Mouse (Mus musculus) stomach, embryonic 14.5 days (tissue): ENCODE results near the gene 4931406P16Rik. TPM values are rescaled to one million over a fixed set of nuclear protein-coding genes. Genes with fewer than 3 reads are reported as not detected.

Experiments used
- ATAC-seq: fragments of 200-750 bp; cut with Nextera tagmentation; 2 replicates; pipeline ENCODE4 v1.8.0; 2017; ENCODE audit warnings: low read depth, moderate TSS enrichment; ENCODE audit not compliant: insufficient number of reproducible peaks, insufficient read depth, low FRiP score
- H3K27ac ChIP-seq: fragments of 300-500 bp; sonication (generic); 2 replicates; pipeline ENCODE4 v1.5.1; 2014; ENCODE audit warnings: mild to moderate bottlenecking, low read length, moderate library complexity, mixed read lengths
- H3K27me3 ChIP-seq: fragments of 300-500 bp; sonication (generic); 2 replicates; pipeline ENCODE4 v1.6.1; 2014; ENCODE audit warnings: low read length, control low read depth, mixed read lengths; ENCODE audit not compliant: control insufficient read depth, insufficient read depth
- H3K36me3 ChIP-seq: fragments of 300-500 bp; sonication (generic); 2 replicates; pipeline ENCODE4 v1.6.1; 2014; ENCODE audit warnings: mild to moderate bottlenecking, control low read depth, low read length, moderate library complexity, mixed read lengths; ENCODE audit not compliant: control insufficient read depth, insufficient read depth
- H3K4me1 ChIP-seq: fragments of 300-500 bp; sonication (generic); 2 replicates; pipeline ENCODE4 v1.6.1; 2014; ENCODE audit warnings: low read length, control low read depth, mixed read lengths; ENCODE audit not compliant: control insufficient read depth, insufficient read depth
- H3K4me2 ChIP-seq: fragments of 300-500 bp; sonication (generic); replicated peaks from 2 replicates; pipeline ENCODE4 v1.6.1; 2014; ENCODE audit warnings: low read depth, low read length, control low read depth
- H3K4me3 ChIP-seq: fragments of 300-500 bp; sonication (generic); 2 replicates; pipeline ENCODE4 v1.5.1; 2014; ENCODE audit warnings: low read depth, low read length, control low read depth
- H3K9ac ChIP-seq: fragments of 300-500 bp; sonication (generic); replicated peaks from 2 replicates; pipeline ENCODE4 v1.6.1; 2014; ENCODE audit warnings: low read depth, mild to moderate bottlenecking, control low read depth, low read length, moderate library complexity, mixed read lengths
- H3K9me3 ChIP-seq: fragments of 300-500 bp; sonication (generic); 2 replicates; pipeline ENCODE4 v1.6.1; 2016; ENCODE audit warnings: low read depth, low read length, control low read depth; ENCODE audit not compliant: control insufficient read depth
- WGBS: fragments of 180-500 bp; shearing (Covaris S2); extraction: QIAGEN DNeasy Blood & Tissue Kit; methylation state at CpG from one replicate; pipeline ENCODE4 v1.1.7; 2014; 5-methylcytosine and 5-hydroxymethylcytosine counted together
- polyA plus RNA-seq: library from polyadenylated mRNA; unstranded; fragments of >200 nt; fragmentation: Nextera tagmentation; extraction: Ambion mirVana; gene quantifications from 2 replicates; pipeline ENCODE4 v1.2.1, GENCODE M21; 2014

The 4931406P16Rik gene
- polyA plus RNA-seq, 1 experiment from 2014 or later, result 41.0 TPM

DNA sequence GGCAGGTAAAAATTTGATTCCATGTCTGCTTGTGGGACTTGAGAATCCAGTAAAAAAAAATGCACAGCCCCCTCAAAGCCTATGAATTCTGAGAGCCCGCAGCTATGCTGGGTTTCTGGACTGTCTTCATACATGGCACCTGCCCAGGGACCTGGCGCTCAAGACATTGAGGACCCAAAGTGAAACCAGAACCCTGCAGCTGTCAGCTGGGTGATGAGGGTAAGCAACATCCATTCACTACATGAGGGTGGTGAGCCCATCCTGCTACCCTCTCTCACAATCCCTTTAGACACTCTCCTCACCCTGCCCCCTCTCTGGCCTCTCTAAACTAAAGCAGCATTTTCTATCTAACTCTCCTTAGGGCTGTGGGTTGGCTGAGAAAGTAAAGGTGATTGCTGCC lies 35.7 kb downstream of the 4931406P16Rik start:
- no peak overlapping the region for H3K4me3 ChIP-seq
- WGBS, result 98% methylated on average over 2 of the region's 2 CpGs
- no peak overlapping the region for H3K4me2 ChIP-seq
- no peak for ATAC-seq
- H3K4me1 ChIP-seq, result no peaks in the 10 kb centered on the region
- no peaks in the 10 kb centered on the region for H3K9me3 ChIP-seq
- peaks cover 6% of the 10 kb centered on the region; the same call in 1 of the 2 replicates for H3K36me3 ChIP-seq
- no peaks in the 10 kb centered on the region for H3K27me3 ChIP-seq
- no peak overlapping the region for H3K27ac ChIP-seq
- H3K9ac ChIP-seq, result no peak overlapping the region

DNA sequence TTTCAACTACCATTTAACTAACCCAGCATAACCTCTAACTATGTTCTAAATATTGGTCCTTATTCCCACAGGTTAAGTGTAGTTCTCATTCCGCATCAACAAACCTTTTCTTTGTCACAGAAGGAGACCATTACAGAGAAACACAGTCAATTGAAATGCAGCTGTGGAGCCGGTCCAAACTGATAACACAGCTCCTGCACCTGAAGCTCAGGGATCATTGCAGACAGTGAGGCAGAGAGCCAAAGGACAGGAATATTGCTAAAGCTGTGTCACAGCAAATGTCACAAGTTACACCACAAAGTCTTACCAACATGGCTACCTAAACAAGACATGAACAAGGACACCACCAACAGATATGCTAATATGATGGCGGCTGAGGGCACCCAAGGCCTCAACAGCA lies 37.3 kb downstream of the 4931406P16Rik start:
- H3K9me3 ChIP-seq, result no peaks in the 10 kb centered on the region
- H3K36me3 ChIP-seq, result 0 out of 2 replicates have a peak, but pooled peaks cover 5% of the 10 kb centered on the region
- WGBS, result 96% methylated on average over 3 of the region's 3 CpGs
- H3K27me3 ChIP-seq, result no peaks in the 10 kb centered on the region
- H3K27ac ChIP-seq, result no peak overlapping the region
- H3K4me3 ChIP-seq, result no peak overlapping the region
- no peak for ATAC-seq
- no peak overlapping the region for H3K9ac ChIP-seq
- H3K4me1 ChIP-seq, result no peaks in the 10 kb centered on the region
- H3K4me2 ChIP-seq, result no peak overlapping the region

- no peak for ATAC-seq
- H3K27me3 ChIP-seq, result no peaks in the 10 kb centered on the region
- H3K4me3 ChIP-seq, result no peak overlapping the region
- H3K9me3 ChIP-seq, result no peaks in the 10 kb centered on the region
- no peak overlapping the region for H3K9ac ChIP-seq
- H3K4me1 ChIP-seq, result no peaks in the 10 kb centered on the region
- H3K4me2 ChIP-seq, result no peak overlapping the region
- H3K27ac ChIP-seq, result no peak overlapping the region
- 44% methylated on average over 4 of the region's 4 CpGs for WGBS
- H3K36me3 ChIP-seq, result no peaks in the 10 kb centered on the region
Measured at GRCm38 (mm10) chr7:34272465-34272864, 40.9 kb downstream of the 4931406P16Rik start.

DNA sequence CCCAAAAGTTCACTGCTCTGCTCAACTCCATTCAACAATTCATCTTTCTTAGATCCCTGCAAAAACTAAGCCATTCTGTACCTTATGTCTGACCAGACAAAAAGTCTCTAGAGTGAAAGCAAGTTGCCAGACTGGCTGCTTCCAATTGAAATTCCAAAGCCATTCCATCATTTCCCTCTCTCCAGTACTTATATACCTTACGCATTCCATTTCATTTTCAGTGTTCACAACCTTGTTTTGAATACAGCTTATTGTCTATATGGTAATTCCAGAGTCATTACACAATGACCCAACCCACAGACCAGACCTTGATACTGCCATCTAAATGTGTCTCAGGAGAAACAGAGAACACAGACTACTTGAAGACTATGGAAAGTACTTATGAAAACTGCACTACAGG lies 44.9 kb downstream of the 4931406P16Rik start:
- Histone ChIP-seq H3K27me3 (no peaks in the 10 kb centered on the region), H3K4me1 (no peaks in the 10 kb centered on the region), H3K4me2 (no peak overlapping the region), H3K27ac (no peak overlapping the region), H3K4me3 (no peak overlapping the region), H3K36me3 (peaks cover 1% of the 10 kb centered on the region; the same call in 1 of the 2 replicates), H3K9me3 (no peaks in the 10 kb centered on the region), H3K9ac (no peak overlapping the region)
- 68% methylated on average over 1 of the region's 1 CpGs for WGBS
- no peak for ATAC-seq

DNA sequence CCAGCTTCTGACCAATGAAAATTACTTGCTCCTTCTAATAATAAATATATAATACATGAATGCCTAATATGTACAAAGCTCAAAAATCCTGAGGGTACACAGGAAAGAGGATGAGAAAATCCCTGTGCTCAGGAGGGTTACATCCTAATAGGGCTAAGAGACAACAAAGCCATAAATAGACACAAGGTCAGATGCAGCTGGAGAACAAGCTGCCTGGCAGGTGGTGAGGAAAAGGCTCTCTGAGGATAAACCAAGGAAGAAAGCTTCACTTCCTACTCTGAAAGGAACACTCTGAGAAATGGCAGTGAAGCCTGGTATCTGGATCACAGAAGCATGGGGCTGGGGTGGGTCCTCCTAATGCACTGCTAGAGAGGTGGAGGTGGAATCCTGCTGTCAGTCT lies 46.9 kb downstream of the 4931406P16Rik start:
- H3K4me1 ChIP-seq, result no peaks in the 10 kb centered on the region
- no peak overlapping the region for H3K4me3 ChIP-seq
- H3K9me3 ChIP-seq, result no peaks in the 10 kb centered on the region
- H3K36me3 ChIP-seq, result peaks cover 18% of the 10 kb centered on the region; the same call in 1 of the 2 replicates
- H3K27ac ChIP-seq, result no peak overlapping the region
- H3K4me2 ChIP-seq, result no peak overlapping the region
- H3K9ac ChIP-seq, result no peak overlapping the region
- no peaks in the 10 kb centered on the region for H3K27me3 ChIP-seq
- ATAC-seq, result no peak

DNA sequence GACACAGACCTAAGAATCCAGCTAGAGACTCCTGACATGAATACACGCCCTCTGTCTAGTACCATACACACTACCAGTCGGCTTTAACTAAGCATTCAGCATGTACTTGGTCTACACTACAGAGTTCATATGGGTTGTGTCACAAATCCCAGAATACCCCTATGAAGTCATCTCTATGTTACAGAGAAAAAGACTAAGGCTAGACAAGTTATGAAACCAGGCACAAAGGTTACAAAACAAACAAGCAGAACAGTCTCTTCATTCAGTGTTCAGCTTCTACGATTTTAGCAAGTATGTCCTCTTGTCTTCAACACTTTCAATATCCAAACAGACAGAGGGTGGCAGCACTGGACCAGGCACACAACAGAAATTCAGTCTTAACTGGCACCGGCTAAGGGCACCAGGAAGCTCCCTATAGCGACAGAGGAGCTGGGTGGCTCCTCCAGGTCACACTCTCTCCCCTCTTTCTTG lies 47.4 kb downstream of the 4931406P16Rik start:
- peaks cover 18% of the 10 kb centered on the region; the same call in 1 of the 2 replicates for H3K36me3 ChIP-seq
- H3K27me3 ChIP-seq, result no peaks in the 10 kb centered on the region
- WGBS, result 66% methylated on average over 5 of the region's 5 CpGs
- H3K4me2 ChIP-seq, result no peak overlapping the region
- H3K27ac ChIP-seq, result no peak overlapping the region
- H3K4me3 ChIP-seq, result no peak overlapping the region
- no peaks in the 10 kb centered on the region for H3K9me3 ChIP-seq
- ATAC-seq, result no peak
- H3K9ac ChIP-seq, result no peak overlapping the region
- no peaks in the 10 kb centered on the region for H3K4me1 ChIP-seq

DNA sequence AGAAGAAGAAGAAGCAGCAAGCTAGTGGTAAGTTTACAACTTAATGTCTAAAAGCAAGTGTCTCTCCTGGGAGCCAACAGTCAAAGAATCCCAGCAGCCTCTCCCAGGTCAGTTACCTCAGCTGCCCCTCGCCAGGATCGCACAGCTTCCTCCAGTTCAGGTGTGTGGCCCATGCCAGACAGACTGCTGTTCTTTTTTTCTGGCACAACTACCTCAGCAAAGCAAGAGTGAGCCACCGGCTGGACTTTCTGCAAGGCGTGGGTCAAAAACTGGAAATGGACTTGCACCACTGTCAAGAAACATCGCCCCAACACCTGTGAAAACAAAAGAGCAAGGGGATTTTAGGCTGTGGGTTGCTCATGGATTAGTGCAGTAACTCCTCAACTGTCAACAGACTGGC lies 49.9 kb downstream of the 4931406P16Rik start:
- ATAC-seq, result no peak
- Histone ChIP-seq H3K4me1 (no peaks in the 10 kb centered on the region), H3K4me3 (no peak overlapping the region), H3K9me3 (no peaks in the 10 kb centered on the region), H3K27me3 (no peaks in the 10 kb centered on the region), H3K36me3 (peaks cover 20% of the 10 kb centered on the region; the same call in 1 of the 2 replicates), H3K9ac (no peak overlapping the region), H3K4me2 (no peak overlapping the region), H3K27ac (no peak overlapping the region)
- WGBS, result 88% methylated on average over 5 of the region's 5 CpGs

DNA sequence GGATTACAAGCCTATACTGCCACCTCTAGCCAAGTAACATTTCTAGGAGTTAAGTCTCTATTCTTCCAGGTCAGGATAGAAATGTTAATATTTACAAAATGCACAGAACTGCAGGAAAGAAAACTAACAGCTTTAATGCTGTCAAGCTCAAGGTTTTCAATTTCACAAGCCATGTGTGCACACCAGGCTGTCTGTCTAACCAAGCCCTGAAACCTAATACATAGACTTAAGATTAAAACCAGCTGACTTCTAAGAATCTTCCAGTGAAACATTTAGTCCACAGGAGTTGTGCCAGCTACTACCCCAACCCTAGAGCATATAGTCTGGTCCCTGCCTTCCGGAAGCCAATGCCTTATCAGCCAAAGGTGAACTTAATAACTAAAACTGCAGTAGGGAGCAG lies 54.9 kb downstream of the 4931406P16Rik start:
- Histone ChIP-seq H3K4me2 (no peak overlapping the region), H3K9ac (no peak overlapping the region), H3K36me3 (peaks cover 55% of the 10 kb centered on the region), H3K27ac (no peak overlapping the region), H3K4me1 (no peaks in the 10 kb centered on the region), H3K9me3 (no peaks in the 10 kb centered on the region), H3K4me3 (no peak overlapping the region), H3K27me3 (no peaks in the 10 kb centered on the region)
- 88% methylated on average over 1 of the region's 1 CpGs for WGBS
- ATAC-seq, result no peak

DNA sequence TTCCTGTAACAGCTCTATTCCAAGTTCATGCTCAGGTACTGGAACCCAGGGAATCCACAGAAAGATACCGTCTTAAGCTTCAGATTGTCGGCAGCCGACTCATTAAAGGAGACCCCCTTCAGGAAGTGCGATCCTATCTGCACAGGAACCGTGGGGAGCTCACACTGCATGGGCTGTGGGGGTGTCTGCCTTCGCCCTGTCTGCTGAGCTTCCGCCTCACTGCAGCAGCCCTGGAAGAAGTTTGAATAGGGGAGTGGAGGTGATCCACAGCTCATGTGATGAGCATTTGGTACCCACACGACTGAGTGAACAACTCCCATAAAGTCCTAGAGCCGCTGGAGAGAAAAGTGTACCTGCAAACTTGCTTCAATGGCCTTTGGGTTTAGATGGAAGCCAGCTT lies 56.1 kb downstream of the 4931406P16Rik start:
- no peak overlapping the region for H3K4me2 ChIP-seq
- H3K36me3 ChIP-seq, result peaks cover 51% of the 10 kb centered on the region
- no peak overlapping the region for H3K9ac ChIP-seq
- no peaks in the 10 kb centered on the region for H3K27me3 ChIP-seq
- ATAC-seq, result no peak
- H3K9me3 ChIP-seq, result no peaks in the 10 kb centered on the region
- no peaks in the 10 kb centered on the region for H3K4me1 ChIP-seq
- WGBS, result 82% methylated on average over 9 of the region's 9 CpGs
- H3K4me3 ChIP-seq, result no peak overlapping the region
- H3K27ac ChIP-seq, result no peak overlapping the region
